Mouse (Mus musculus) megakaryocyte-erythroid progenitor cell, adult 5-6 weeks (primary cell): ENCODE measurements around the gene Smchd1. TPM values are rescaled to one million over a fixed set of nuclear protein-coding genes. Genes with fewer than 3 reads are reported as not detected.
A peak's percentile ranks its signal among the peaks of the same experiment; 100 is the strongest.

Source experiments
- ATAC-seq: replicated peaks from 2 replicates; pipeline ENCODE4 v1.8.0; 2016; ENCODE audit warnings: mild to moderate bottlenecking, inconsistent platforms; ENCODE audit not compliant: severe bottlenecking, poor library complexity, low FRiP score, low TSS enrichment
- total RNA-seq, 2 experiments: library from RNA; stranded (forward) in 1 of 2; stranded (reverse) in 1 of 2; fragments of 200-1000, 215-1000 nt in 1 of 2; fragments of >200 nt in 1 of 2; fragmentation: Nextera tagmentation in 1 of 2; gene quantifications; 2 replicates each; pipeline ENCODE4 v1.2.3; 2014 to 2017

Gene Smchd1
- total RNA-seq (2014; fragmentation: Nextera tagmentation) (184 and 210 TPM in 2 replicates), total RNA-seq (2017) (214 and 233 TPM in 2 replicates)

DNA sequence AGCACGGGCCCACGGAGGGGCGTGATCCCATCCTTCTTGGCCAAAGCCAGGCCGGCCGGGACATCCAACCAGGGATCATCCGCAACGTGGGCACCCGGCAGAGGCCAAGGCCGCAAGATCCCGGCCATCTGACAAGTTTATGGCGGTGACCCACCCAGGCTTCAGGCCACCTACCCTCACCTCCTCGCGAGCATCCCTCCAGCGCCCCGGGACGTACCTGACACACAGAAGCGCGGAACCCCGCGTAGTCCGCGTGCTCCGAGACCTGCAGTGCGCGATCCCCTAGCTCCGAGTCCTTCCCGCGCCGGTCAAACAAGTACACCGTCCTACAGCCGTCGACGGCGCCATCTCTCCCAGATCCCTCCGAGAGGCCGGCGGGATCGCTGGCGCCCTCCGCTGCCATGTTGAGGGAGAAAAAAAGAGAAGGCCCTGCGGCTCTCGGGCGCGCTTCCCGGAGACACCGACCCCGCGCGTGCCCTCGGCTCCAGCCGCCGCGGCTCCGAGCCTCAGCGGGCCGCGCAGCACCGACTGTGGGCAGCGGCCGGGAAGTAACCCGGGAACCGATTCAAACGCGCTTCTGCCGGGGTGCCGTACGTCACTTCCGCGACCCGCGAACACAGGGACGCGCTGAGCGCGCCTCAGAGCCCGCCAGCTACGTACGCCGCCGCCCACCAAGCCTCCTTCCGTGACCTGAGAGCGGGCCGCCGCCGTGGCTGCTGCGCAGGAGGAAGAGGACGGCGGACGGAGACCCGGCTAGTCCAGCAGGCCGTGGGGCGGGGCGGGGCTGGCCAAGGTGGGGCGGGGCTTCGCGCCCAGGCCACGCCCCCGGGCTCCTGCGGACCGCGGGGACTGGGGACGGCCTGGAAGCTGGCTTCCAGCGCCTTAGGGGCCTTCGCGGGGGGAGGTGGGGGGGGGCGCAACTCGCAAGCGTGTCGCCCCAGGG lies at the start of gene Smchd1:
Gene Smchd1, minus strand, starts transcription at position 582 of the 943 bp plus-strand sequence.
- peak; percentile 94 for ATAC-seq

DNA sequence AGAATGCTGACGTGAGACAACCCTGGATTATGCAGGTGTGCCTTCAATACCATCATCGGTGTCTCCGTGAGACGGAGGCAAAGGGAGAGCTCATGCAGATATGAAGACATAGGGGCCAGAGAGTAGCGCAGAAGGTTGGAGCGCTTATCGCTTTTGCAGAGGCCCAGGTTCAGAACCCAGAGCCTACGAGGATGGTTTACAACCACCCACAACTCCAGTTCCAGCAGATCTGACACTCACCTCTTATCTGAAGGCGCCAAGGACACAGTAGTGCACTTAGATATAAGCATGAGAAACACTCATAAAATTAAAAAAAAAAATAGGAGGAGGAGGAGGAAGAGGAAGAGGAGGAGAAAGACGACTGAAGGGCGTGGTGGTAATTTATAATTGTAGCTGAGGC lies 35.2 kb upstream of the Smchd1 start:
- peak; percentile 60 for ATAC-seq

DNA sequence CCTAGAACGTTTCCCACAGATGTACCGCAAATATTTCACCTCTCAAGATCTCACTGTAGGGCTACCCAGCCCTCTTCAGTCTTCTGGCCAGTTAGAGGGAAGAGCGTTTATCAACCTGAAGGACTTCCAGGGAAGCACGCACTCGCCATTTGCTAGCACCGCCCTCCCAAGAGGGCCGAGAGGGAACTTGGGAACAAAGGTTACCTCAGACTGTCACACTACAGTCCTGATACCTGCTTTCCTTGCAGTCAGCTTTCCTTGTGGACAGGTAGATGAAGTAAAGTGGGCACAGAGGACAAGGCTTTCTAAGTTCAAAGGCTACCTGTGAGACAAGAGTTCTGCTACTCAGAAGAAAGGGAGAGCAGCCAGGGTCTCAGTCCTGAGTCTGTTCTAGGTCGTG lies 31.7 kb upstream of the Smchd1 start:
- no peak for ATAC-seq

DNA sequence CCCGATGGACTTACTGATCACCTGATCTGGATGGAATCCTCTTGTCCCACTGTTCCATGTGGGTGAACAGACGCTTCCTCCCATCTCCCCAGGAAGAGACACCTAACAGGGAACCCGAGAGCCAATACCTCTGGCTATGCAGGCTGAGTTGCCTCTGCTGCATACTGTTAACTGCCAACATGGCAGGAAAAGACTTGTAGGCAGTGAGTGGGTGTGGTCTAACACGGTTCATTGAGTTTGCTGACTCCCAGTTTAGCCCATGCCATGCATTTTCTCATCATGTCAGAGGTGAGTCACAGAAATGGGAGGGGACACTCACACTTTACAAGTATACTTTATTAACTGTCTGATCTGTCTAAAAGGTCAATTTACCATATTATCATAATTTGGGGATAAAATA lies 20.6 kb upstream of the Smchd1 start:
- no peak for ATAC-seq

DNA sequence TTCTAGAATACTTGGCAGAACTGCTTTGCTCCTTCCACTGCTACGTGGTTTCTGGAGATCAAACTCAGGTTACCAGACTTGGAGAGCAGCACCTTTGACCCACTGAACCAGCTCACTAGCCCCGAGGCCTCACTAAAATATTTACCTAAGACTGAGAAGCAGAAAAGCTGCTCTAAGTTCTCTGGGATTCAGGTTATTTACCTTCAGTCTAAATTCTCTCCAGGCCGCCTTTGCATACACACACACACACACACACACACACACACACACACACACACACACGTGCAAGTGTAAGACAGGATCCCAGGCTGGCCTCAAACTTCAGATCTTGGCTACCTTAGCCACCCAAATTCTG lies 16.2 kb upstream of the Smchd1 start:
- no peak for ATAC-seq

DNA sequence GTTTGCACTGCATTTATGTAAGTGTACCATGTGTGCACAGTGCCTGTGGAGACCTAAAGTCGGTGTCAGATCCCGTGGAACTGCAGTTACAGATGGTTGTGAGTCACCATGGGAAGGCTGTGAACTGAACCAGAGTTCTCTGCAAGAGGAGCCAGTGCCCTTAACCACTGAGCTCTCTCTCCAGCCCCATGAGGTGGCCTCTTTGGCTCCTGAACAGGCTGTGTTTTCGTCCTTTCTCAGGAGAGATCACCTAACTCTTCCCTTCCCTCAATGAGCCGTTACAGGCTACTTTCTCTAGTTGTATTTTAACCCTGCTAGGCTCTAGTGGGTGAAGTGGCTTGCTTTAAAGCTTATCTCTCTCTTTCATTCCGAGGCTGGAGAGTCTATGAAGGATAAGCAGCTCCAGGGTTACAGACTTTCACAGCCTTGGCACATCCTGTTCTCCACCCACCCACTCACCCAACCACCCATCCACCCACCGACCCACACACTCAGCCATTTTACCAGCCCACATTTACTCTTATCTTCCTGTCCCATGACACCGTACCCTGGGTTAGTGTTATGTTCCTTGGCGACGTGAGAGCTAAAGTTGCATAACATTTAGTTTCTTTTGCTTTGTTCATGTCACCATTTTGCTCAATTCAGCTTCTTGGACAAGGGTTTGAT lies 15.7 kb upstream of the Smchd1 start:
- peak; percentile 90 for ATAC-seq

DNA sequence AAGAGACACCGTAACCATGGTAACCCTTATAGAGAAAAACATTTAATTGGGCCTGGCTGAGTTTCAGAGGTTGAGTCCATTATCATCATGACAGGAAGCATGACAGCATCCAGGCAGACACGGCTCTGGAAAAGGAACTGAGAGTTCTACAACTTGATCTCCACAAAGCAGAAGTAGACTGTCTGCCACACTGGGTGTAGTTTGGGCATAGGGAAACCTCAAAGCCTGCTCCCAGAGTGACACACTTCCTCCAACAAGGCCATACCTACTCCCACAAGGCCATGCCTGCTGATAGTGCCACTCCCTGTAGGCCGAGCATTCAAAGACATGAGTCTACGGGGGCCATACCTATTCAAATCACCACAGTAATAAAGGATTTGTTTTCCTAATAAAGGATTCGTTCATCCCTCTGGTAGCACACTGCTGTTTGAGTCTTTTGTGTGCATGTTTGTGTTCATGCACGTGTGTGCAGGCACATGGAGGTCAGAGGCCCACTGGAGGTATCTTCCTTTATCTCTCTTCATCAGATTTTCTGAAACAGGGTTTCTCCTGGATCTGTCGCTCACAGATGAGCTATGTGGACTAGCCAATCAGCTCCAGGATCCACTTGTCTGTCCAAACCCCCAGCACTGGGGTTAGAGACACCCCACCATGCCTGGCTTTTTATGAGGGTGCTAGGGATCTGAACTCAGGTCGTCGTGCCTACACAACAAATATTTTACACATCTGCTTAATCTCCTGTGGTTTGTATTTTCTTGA lies 14.7 kb upstream of the Smchd1 start:
- peak; percentile 11; the same call in 1 of the 2 replicates for ATAC-seq

DNA sequence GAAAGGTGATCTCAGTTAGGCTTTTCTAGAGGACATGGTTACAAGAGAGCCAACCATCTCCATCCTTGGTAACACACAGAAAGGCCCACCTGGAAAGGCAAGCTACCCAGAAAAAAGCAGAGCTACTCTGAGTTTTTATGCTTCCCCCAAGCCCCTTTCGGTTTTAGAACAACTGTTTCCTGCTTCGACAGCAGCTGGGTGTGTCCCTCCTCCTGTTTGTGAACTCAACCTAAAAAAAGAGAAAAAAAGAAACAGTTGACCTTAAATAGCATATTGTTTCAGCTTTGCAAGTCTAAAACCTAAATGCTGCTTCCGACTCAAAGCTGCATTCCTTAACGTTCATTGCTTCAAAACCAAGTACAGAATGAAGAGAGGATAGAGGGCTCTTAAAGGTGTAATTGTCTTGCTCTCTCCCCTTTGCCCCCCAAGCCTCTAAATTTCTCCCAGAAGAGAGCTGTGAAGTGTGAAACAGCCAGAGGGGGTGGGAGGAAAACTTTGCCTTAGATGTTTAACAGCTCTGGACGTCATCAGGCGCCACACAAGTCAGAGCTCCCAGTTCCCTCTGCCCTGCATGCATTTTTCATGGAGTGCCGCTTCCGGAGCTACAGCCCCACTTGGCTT lies 11.2 kb upstream of the Smchd1 start:
- ATAC-seq: no peak

DNA sequence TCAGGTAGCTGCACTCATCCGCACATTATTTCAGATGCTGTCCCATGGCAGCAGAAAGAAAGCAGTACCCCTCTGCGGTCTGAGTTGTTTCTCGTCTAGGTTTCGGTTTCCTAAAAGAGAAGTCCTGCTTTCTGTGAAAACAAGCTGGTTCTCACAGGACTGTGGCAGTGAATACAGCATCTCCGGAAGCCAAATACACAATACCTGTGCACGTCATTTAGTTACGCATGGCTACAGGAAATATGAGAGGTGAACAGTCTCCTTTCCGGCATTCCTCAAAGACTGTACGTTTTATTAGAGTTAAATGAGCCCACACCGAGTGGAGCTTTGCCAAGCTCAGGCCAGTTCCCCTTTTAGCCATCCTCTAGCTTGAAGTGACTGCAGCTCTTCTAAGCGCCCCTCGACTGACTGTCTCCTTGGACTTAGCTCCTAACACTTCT lies 10.7 kb upstream of the Smchd1 start:
- peak; percentile 32 for ATAC-seq

DNA sequence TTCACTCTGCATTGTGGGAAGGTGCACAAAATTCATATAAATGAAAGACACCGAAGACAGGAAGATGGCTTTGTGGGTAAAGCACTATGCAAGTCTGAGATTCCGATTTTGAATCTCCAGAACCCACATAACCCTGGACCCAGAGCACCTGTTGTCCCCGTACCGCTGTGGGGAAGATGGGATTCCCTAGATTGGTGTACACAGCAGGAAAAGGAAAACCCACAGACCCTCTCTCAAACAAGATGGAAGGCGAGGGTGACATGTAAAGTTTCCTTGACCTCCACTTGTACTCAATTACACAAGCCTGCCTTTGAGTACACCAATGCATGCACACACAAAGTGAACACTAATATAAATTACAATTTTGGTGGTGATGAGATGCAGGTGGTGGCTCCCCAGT lies 9.6 kb upstream of the Smchd1 start:
- ATAC-seq: no peak

DNA sequence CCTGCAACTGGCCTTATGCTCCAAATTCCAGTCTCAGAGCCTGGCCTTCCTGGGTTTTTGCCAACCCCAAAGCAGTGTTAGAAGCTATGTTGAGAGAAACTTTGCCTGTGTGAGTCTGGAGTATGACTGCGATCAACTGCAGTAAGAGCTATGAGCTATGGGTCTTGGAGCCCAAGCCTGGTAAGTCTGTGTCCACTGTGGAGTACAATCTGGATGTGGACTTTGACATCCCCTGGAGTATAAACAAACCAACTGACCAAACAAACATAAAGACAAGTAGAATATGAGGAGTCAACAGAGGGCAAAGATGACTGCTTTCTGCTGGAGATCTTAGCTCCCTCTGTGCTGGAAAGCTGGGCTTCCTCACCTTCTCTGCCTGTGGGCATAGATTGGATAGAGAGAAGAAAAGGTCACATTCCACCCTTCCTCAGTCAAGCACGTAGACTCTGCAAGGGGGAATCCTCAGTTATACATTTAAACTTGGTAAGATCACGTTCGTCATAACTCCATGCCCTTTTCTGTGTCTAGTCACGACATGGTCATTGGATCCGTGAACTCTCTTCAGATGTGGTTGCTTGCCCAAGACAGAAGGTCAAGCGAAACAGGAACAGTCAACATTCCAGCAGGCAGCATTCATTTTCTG lies 8.4 kb upstream of the Smchd1 start:
- ATAC-seq: no peak

DNA sequence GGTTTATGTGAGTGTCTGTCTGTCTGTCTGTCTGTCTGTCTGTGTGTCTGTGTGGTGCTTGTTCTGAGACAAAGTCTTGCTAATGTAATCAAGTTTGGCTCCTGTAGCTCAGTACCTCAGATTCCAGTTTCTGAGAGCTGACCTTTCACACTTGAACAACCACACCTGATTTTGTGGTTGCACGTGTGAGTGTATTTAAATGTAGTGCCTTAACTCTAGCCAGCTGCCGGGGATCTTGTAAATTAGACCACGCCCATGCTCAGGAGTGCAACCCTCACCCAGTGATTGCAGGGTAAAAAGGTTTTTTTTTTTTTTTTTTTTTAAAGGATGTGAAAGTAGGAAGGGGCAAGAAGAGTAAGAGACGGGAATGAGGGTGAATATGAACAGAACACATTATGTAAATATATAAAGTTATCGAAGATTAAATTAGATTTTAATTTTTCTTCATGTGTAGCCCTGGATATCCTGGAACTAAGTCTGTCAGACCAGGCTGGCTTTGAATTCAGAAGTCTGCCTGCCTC lies 4.3 kb upstream of the Smchd1 start:
- ATAC-seq: no peak

DNA sequence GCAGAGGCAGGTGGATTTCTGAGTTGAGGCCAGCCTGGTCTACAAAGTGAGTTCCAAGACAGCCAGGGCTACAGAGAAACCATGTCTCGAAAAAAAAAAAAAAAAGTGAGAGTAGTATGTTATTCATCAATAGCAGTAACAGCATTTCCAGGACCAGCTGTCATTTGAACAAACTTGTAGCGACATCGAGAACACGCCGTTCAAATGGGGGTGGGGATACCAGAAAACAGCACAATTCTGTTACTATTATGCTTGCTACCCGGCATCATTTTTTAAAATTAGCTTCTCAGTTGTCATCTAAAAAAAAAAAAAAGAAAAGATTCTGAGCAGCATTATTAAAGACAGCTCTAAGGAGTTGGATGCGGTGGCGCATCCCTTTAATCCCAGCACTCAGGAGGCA lies 2.3 kb upstream of the Smchd1 start:
- ATAC-seq: no peak

DNA sequence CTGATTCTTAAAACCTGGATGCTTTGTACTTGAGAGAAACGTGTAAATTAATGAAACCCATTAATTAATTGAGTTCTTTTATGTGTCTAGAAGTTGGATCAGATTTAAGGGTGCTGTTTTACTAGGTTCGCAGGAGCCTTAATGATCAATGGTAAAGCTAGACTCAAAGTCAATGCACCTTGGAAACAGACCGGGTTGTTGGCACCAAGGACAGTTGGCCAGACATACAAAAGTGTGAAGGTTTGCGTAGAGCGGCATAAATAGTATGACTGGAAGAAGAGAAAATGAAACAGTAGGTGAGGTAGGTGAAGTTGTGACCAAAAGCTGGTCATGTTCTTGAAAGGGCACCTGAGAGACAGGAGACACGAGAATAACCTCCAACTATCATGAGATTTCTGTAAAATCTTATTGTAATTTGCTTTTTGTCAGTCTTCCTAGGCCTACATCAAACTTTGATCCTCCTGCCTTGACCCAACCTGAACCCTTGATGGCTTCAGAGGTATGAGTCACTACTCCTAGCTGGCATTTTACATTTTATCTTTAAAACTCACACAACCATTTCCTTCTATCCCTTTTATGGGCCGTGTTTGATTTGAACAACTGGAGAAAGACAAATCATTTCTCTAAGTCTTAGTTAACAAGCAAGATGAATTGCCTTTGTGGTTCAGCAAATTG lies 1.3 kb upstream of the Smchd1 start:
- ATAC-seq: no peak

DNA sequence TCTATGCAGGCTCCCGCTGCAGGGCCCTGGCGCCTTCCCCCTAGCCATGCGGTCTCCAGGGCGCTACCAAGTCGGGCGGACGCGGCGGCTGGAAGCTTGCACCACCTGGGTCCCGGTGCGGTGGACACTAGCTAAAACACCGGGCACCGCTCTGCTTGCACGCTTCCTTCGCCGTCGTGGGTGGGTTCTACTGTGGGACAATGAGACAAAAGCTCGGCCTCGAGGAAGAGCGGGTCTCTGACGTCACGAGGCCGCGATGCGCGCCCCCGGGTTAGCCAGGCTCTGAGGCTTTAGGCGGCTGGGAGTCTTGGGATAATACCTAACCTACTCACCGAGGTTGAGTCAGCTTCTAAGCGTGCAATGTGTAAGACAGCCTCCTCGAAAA lies 554 bp upstream of the Smchd1 start:
- peak; percentile 32 for ATAC-seq

DNA sequence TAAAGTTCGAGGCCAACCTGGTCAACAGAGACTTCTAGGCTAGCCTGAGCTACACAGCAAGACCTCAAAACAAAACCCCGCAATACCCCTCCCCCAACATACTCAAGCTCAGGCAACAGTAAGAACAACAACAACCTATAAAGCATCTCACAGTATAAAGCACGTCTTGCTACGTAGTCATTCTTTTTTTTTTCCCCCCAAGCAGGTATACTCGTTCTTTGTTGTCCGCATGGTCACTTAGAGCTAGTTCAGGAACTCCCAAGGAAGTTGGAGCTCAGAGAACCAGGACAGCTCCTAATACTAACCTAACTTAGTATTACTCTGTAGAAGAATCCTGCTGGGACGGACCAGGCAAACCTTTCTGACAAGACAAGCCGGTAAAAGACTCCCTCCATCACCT lies 1.0 kb downstream of the Smchd1 start:
- ATAC-seq: no peak

DNA sequence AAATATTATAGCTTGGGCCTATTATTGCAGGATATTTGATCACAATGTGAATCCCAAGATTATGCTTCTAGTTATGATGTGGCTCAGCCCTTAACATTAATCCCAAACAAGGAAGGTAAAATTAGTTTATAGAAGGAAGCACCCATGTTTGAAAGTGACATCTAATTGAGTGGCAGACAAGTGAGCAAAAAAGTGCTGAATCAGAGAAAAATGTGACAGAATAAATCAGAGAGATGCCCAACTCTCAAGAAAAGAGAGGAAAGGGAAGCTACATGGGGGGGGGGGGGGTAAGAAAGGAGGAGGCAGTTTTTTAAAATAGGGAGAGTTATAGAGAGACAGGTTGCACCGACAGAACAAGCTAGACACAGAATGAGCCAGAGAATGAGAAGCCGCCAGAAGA lies 3.9 kb downstream of the Smchd1 start:
- ATAC-seq: no peak

DNA sequence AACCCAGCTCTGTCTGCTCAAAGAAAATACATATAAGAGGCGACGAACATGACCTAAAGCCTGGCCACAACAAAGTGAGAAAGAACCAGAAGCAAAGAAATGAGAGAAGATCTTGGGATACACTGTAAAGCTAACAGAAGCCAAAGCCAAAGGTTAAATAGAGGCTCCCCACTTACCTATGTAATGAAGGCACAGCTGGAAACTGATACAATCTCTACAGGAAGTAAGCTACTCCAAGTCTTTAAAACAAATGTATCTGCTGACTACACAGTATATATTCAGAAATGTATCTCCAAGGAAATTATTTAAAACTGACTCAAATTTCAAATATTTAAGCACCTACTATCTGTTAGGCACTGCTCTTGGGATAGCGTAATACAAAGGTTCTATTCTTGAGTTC lies 14.8 kb downstream of the Smchd1 start:
- no peak for ATAC-seq
